Mouse (Mus musculus) kidney, postnatal 36 days (tissue): ENCODE results near the gene Gm10197.
"Not testable (repeated sequence)": the region's sequence is repeated elsewhere in the genome, so short reads cannot be mapped to it uniquely, and the experiment has no call there.

Experiments used
- DNase-seq, 2 experiments: peaks; one replicate each; pipeline ENCODE4 v3.0.0; 2021 to 2022; ENCODE audit warnings: mixed read lengths in 2 of 2

Gene Gm10197

GRCm38 (mm10) chr19:53371666-53372065 lies at the start of gene Gm10197:
Gm10197 (minus strand) TSS chr19:53371766.
- DNase-seq, result no peak

- DNase-seq, result peak; percentile 88
These were observed 49.5 kb upstream of the Gm10197 start for GRCm38 (mm10) chr19:53420924-53421582.

- DNase-seq, result peak; percentile 34 to 75
These were observed 48.3 kb upstream of the Gm10197 start for GRCm38 (mm10) chr19:53419834-53420233.

- DNase-seq, result no peak
These were observed 43.6 kb upstream of the Gm10197 start for GRCm38 (mm10) chr19:53415198-53415597.

GRCm38 (mm10) chr19:53414650-53415049 lies 43.1 kb upstream of the Gm10197 start:
- no peak for DNase-seq

- peak in 1 of 2 experiments; percentile 53 for DNase-seq
These were observed 42.2 kb upstream of the Gm10197 start for GRCm38 (mm10) chr19:53413617-53414380.

GRCm38 (mm10) chr19:53412149-53412848 lies 40.7 kb upstream of the Gm10197 start:
- DNase-seq, result no peak

GRCm38 (mm10) chr19:53409663-53410307 lies 38.2 kb upstream of the Gm10197 start:
- DNase-seq, result no peak

GRCm38 (mm10) chr19:53408398-53408797 lies 36.8 kb upstream of the Gm10197 start:
- DNase-seq, result no peak

DNA sequence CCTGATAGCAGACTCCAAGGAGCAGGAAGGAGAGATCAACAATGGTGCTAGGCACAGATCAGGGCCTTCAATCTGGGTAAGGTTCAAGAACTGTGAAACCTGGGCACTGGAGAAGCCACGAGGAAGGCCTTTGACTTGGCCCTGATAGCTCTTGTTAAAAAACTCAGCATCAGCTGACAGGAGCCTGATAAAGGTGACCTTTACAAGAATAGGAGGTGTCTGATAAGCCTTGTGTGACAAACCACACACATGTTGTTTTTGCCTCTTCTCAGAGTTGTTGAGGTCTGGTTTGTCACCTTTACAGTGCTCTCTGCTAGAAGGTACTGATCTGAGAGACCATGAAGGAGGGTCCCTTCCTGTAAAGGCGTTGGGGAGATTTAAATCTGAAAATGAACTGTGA lies 35.8 kb upstream of the Gm10197 start:
- no peak for DNase-seq

- no peak for DNase-seq
These were observed 34.2 kb upstream of the Gm10197 start for GRCm38 (mm10) chr19:53405810-53406209.

- no peak for DNase-seq
These were observed 33.3 kb upstream of the Gm10197 start for GRCm38 (mm10) chr19:53404837-53405356.

DNA sequence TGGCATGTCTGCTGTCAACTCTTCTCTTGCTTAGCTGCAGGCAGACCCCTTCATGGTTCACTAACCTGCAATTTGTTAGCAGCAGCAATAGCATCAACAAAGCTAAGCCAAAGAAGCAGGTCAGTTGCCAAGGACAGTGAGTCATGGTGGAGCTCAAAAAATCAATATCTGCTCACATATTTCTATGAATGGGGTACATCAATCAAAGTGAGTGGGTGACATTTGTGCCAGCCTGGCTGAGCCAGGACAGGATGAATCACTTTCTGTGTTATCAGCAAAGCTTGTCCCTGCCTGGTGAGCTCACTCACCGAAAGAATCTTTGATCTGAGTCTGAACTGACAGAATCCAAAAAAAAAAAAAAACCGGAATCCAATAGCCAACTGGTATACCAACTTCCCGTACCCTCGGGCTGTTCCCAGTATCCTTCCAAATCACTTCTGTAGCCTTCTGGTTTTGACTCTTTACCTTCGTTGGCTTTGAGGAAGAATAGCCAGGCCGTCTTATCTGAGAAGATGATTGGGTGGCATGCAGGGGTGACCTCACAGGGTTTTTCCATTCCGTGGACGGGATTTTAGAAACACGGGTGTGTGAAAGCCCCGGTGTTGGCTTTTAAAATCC lies 32.8 kb upstream of the Gm10197 start:
- no peak for DNase-seq

DNA sequence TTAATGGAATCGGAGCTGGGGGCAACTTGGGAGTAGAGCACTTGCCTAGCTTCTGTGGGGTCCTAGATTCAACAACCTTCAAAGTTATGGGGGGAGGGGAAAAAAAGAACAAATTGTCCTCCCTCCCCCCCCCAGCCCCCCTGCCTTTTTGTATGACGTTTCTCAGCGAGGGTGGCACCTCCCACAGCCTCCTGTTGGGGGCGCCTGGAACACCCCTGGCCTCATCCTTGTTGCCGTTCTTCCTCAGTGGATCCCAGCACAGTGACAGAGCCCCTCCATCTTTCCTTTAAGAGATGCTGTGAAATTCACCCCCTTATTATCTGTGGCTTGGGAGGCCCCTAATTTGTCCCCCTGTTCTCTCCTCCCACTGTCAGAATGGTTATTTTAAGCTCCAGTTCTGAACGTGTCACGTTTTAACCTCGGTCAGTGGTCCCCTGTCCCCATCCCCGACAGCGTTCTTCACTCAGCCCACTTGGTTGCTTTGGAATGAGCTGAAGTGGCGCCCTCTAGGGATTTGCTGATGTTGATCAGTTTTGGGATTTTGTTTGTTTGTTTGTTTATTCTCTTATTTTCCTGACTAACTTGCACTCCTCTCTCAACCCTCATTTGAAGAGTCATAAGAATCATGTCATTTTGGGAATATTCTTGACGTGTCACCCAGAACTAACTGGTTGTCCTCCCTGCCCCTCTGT lies 31.3 kb upstream of the Gm10197 start:
- DNase-seq, result peak in 1 of 2 experiments; percentile 41

GRCm38 (mm10) chr19:53400332-53401110 lies 29.0 kb upstream of the Gm10197 start:
- DNase-seq, result no peak

DNA sequence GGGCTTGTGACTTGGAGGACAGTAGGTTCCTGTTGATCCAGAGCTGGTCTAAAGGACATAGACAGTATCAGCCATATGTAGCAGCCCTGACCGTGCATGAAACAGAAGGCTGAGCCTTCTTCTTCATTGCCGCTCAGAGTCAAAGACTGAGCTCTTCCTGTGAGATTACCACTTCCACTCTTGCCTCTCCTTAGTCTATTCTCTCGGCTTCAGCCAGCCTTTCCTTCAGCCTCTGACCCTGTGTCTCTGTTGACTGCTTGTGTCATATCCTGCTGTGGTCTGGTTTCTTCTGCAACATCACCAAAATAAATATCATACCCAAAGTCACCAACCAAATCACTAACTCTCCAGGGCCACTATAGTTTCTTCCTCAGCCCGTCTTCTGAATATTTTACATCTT lies 27.6 kb upstream of the Gm10197 start:
- DNase-seq, result no peak

DNA sequence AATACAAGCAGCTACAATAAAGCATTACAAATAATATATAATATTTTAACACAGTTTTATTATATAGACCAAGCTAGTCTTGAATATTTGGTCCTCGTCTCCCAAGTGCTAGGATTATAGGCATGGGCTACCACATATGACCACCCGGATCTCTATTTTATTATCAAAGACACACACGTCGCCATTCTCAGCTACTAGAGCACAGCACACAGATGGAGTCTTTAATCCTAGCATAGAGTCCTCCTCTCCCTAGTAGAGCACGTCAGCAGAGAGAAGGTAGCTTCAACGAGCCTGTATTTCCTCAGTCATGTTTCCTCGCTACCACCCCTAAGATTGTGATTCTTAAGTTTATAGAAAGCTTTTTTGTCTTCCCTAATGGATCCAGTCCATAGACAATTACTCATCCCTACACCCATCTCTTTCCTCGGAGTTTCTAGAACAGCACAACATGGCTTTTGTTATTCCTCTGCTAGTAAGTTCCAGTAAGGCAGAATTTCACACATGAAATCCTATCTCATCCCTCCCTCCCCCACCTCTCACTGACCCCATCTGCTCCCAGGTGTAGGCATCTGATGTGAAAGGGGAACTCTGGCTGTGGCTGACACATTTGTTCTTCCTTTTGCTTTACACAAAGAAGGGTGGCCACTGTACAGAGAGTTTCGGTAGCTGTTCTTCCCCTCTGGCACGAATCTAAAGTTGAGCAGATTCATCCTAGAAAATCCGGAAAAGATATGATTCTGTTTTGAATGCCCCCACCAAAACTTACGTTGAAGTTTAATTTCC lies 26.1 kb upstream of the Gm10197 start:
- no peak for DNase-seq

DNA sequence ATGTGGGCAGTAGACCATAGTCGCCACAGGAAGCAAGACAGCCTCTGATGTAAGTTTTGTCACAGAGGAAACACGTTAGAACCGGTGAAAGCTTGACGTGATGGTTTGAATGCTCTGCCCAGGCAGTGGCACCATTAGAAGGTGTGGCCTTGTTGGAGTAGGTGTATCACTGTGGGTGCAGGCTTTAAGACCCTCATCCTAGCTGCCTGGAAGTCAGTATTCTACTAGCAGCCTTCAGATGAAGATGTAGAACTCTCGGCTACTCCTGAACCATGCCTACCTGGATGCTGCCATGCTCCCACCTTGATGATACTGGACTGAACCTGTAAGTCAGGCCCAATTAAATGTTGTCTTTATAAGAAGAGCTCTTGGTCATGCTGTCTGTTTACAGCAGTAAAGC lies 24.2 kb upstream of the Gm10197 start:
- not testable (repeated sequence) for DNase-seq

- DNase-seq, result not testable (repeated sequence)
These were observed 23.4 kb upstream of the Gm10197 start for GRCm38 (mm10) chr19:53394956-53395355.

DNA sequence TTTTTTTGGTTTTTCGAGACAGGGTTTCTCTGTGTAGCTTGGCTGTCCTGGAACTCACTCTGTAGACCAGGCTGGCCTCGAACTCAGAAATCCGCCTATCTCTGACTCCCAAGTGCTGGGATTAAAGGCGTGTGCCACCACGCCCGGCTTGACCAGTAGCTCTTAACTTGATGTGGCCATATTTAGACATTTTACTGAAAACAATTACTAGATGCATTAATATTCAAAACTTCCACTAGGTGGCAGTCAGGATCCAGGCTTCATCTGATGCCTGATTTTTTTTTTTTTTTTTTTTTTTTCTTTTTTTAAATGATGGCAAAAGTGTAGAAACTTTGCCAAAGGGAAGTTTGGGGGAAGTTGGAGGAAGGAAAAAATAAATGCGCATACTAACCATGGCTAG lies 23.0 kb upstream of the Gm10197 start:
- DNase-seq, result peak; percentile 45 to 72
